Mouse (Mus musculus) kidney, adult 11 months (tissue): ENCODE measurements around the gene Frem1.

Experiments used
- DNase-seq: peaks from one replicate; pipeline ENCODE4 v3.0.0; 2022

The Frem1 gene

DNA sequence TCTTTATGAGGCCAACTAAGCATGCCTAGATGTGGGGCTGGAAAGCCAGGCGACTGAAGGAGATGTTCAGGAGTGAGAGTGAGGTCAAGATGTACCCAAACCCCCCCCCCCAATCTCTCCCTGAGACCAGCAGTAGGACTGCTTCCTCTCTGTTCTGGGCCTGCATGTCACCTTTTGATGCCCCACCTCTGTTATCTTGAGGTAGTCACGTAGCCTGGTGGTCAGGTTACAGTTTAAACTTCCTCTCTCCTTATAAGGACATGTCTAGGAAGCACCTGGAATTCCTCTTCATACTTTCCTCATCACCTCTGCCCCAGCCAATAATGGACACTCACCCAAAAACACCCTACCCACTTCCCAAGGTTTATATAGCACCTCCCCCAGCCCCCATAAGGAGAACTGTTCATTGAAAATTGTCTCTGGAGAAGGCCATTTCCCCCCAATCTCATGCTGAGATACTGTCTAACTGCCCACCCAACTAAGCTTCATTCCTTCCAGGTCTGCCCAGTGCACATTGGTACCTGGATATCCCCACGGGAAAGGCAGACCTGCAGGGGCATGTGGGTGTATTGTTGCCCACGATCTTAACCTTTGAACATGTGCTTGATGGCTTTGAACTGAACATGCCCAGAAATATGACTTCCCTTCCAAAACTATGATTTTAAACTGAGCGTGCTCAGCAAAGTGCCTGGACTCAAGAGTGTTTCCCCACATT, 184.3 kb downstream of the Frem1 start:
- DNase-seq: no peak

DNA sequence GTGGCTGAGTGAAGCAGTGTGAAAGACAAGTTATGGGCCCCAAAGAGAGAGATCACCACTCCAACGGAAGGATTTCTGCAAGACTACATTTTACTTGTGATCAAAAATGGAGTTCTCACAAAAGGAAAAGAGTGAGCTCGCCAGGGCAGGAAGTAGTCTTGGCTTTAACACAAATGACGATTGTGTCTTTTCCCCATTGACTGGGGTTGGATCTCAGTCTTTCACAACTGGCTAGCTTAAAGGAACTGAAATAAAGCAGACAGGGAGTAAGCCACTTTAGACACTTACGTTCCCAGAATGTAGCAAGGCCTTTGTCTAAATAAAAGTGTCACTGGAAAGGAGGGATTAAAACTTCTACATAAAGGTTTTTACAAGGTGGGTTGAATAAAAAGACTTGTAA, 185.0 kb downstream of the Frem1 start:
- DNase-seq: no peak

GRCm38 (mm10) chr4:82864974-82865699, 187.0 kb downstream of the Frem1 start:
- no peak for DNase-seq

DNA sequence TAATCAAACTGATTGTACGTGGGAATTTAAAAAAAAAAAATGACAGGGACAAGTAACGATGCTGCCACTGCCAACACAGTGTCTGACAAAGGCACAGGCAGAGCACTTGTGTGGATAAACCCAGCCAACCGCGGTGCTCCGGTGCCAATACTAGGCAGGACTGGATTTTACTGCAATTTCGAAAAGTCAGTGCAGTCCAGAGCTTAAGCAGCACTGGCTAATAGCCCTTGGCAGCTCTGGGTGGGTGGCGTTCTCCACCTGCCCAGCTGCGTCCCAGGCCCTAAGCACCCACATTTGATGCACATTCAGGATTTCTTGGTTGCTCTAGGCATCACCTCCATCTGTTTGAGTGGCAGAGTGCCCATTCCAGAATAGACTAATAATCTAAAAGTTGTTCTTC, 188.8 kb downstream of the Frem1 start:
- peak; percentile 10 for DNase-seq

DNA sequence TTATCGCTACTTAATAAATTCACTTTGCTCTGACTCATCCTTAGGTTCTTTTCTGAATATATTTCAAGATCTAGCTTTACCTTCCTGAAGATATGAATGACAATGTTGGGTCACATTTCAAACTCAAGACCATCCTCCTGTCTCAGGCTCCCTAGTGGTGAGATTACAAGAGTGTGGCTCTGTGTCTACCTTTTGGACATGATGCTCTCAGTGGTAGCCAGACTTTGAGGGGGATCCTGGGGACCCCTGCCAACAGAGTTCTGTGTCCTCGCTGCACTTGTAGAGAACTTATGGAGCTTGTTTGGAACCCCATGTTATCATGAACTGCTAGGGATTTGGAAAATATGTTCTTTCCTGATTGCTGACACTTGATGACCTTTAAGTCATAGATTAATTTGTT, 190.7 kb downstream of the Frem1 start:
- no peak for DNase-seq

GRCm38 (mm10) chr4:82860566-82860965, 191.6 kb downstream of the Frem1 start:
- no peak for DNase-seq

DNA sequence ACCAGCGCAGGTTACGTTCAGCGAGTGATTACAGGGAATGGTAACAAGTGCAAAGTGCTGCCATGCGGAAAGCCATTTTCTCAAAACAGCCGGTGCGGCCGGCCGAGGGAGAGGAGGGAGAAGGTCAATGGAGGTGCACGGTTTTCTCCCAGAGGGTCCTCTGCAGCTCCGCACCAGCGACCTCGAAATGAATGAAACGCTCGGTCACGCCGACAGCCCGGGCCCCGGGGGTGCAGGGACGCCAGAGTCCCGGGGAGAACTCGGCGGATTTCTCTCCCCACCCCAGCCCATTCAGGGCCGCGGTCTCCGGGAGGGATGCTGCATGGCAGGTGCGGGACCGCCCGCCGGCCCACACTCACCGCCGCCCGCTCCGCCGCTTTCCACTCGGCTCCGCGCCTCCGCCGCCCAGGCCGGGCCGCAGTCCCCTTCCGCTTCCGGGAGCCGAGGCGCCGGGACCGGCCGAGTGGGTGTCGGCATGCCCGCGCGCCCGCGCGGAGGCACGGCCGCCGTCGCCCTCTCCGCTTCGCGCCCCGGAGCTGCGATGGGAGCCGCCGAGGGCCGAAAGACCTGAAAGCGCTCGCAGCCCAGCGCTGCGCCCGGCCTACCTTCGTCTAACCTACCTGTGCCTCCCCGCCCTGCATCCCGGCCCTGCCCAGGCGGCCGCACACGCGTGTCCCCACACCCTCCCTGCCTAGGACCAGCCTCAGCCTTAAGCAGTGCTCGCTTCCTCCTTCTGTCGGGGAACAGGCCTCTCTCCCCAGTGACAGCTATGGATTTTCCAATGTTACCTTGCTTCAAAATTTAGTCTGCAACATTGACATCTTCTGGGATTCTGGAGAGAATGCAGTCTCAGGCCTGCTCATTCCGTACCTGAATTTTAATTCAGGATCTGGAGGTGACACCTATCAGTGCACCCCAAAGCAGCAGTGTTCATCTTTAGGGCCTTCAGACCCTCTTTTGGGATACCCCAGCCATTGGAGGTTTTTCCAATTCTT, 192.7 kb downstream of the Frem1 start, which contains the start of gene Zdhhc21:
Gene Zdhhc21 (minus strand): TSS at position 828 of the 995 bp plus-strand sequence.
- peak; percentile 79 for DNase-seq

GRCm38 (mm10) chr4:82858431-82859010, 193.6 kb downstream of the Frem1 start:
- DNase-seq: no peak

- no peak for DNase-seq
Measured at GRCm38 (mm10) chr4:82856986-82857385, 195.2 kb downstream of the Frem1 start.

DNA sequence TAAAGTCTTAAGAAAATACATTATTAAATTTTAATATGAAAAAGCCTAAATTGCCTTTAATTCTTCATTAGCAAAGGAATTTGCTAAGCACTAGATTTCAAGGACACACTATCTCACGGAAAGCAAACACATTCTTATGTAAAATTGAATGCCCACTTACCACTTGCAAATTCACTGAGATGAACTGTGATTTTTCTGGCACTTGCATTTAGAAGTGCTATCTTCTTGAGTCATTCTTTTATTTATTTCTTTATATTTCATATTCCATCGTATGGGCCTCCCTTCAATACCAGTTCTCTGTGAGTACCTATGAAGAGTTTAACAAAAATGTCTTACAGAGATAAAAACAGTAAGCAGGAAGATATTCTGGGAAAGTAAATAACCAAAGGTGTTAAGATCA, 198.3 kb downstream of the Frem1 start:
- DNase-seq: no peak

DNA sequence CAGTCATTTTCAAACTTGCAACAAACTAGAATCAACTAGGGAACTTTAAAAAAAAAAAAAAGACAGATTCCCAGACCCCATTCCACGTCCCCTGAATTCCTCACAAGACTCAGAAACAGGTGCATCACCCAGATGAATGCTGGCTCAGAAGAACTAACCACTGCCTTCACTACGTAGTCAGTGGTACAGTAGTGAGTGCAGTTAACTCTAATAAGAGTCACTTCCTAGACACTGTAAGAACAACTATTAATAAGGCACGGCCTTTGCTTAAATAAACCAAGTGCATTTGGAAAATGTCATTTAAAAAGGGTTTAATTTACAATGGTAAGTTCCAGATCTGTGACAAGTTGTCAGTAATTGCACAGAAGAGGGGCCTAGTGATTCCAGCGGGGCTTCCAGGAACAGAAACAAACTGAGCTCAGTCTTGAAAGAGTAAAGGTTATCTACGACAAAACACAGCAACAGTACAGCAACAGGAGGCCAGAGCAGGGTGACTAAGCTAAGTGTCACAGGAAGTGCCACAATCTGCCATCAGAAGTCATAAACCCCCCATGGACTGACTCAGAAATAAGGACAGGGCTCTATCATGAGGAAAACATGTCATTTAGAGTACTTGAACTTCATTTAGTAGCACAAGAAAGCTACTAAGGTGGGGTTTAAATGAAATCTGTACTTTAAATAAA, 203.4 kb downstream of the Frem1 start:
- no peak for DNase-seq
